Mouse (Mus musculus) cerebellum, adult 2 months (tissue): ENCODE measurements around the gene Cd8a.

ENCODE experiments used
- CTCF ChIP-seq: fragments of 200-500 bp; IDR thresholded peaks from 2 replicates; pipeline ENCODE4 v1.5.1; 2011; ENCODE audit warnings: low read depth, mild to moderate bottlenecking, control low read depth, low read length, moderate library complexity, borderline replicate concordance; ENCODE audit not compliant: insufficient read depth
- POLR2A ChIP-seq: fragments of 200-500 bp; IDR thresholded peaks from 2 replicates; pipeline ENCODE4 v1.6.1; 2011; ENCODE audit warnings: low read length, control low read depth, borderline replicate concordance; ENCODE audit not compliant: insufficient read depth

DNA sequence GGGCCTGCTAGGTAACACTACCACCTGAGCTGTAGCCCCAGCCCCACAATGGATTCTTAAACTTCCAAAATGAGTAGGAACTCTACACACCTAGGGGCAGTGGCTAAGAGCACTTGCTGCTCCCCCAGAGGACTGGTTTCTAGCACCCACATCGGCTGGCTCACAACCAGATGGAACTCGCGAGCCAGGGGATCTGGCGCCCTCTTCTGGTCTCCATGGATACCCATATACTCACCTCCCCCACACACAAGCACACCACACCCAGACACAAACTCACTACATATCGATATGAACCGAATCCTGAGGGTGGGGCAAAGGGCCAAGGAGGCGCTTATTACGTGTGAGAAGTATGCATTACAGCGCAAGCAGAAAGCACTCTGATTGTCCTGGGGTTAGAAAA, 25.2 kb upstream of the Cd8a start:
- TF ChIP-seq CTCF (no peak), POLR2A (no peak)
